In genomic region chr12:86071432-86071831, GRCm38 (mm10) we compare ENCODE assay signal across 22 mouse cellular contexts. TPM values are rescaled to one million over a fixed set of nuclear protein-coding genes. Genes with fewer than 3 reads are reported as not detected.
A peak's percentile ranks its signal among the peaks of the same experiment; 100 is the strongest.
DNase-seq lines count a peak whose midpoint lies in the region; ATAC-seq lines count a peak whose summit lies in the region.
"Had no signal": no experiment of that assay in that cellular context is flagged by ENCODE, and none has a peak within 500 bp of the region (broad histone marks: within the 10 kb centered on the region; RNA-seq: fewer than 3 reads in every experiment).

No protein-coding gene starts in this region.

- H3K36me3 ChIP-seq in forebrain, embryonic 16.5 days (ENCODE audit: control insufficient read depth, insufficient read depth): no peaks in the 10 kb centered on the region
- H3K36me3 ChIP-seq: hindbrain, embryonic 12.5 days; liver, embryonic 12.5 days had no signal

- no peak overlapping the region for H3K4me3 ChIP-seq in forebrain, embryonic 16.5 days (replicated peaks; ENCODE audit: low read length)
- H3K4me3 ChIP-seq: heart, embryonic 10.5 days; hindbrain, embryonic 12.5 days; liver, embryonic 12.5 days; neural tube, embryonic 13.5 days had no signal

- peak; percentile 92 for ATAC-seq in forebrain, embryonic 16.5 days
- ATAC-seq: liver, embryonic 12.5 days had no signal

- 14% methylated on average over 6 of the region's 6 CpGs for WGBS in forebrain, embryonic 16.5 days

- H3K4me1 ChIP-seq in forebrain, embryonic 16.5 days (replicated peaks; ENCODE audit: control insufficient read depth, insufficient read depth, low read length): peaks cover 7% of the 10 kb centered on the region
- H3K4me1 ChIP-seq: liver, embryonic 12.5 days had no signal

- H3K9me3 ChIP-seq in forebrain, embryonic 16.5 days (ENCODE audit: control insufficient read depth, low read length): no peaks in the 10 kb centered on the region
- H3K9me3 ChIP-seq: heart, embryonic 10.5 days; liver, embryonic 12.5 days; neural tube, embryonic 13.5 days had no signal

- H3K4me2 ChIP-seq in forebrain, embryonic 16.5 days (ENCODE audit: low read length): no peak overlapping the region
- H3K4me2 ChIP-seq: hindbrain, embryonic 12.5 days; liver, embryonic 12.5 days; neural tube, embryonic 13.5 days had no signal

- peak overlapping the region; percentile 34 for H3K27ac ChIP-seq in forebrain, embryonic 16.5 days (ENCODE audit: low read length)
- H3K27ac ChIP-seq: heart, embryonic 10.5 days; hindbrain, embryonic 12.5 days; liver, embryonic 12.5 days; neural tube, embryonic 13.5 days had no signal

- no peaks in the 10 kb centered on the region for H3K27me3 ChIP-seq in forebrain, embryonic 16.5 days (replicated peaks; ENCODE audit: control insufficient read depth, insufficient read depth, low read length)
- H3K27me3 ChIP-seq: neural tube, embryonic 13.5 days had no signal

- DNase-seq in layer of hippocampus, adult 18-20 months (ENCODE audit: low spot score in 2 of 2): peak; percentile 51 to 72
- no peak for DNase-seq in layer of hippocampus, postnatal 25 days (ENCODE audit: extremely low spot score in 1 of 2, low spot score in 1 of 2)
- DNase-seq in brain, embryonic 18.5 days (ENCODE audit: low read depth, low spot score): peak; percentile 50
- peak; percentile 53 for DNase-seq in retina, embryonic 14.5 days (ENCODE audit: low spot score)
- no peak for DNase-seq in cerebellum, adult 18-20 months
- DNase-seq in kidney, postnatal 25 days: no peak
- DNase-seq: adrenal gland, adult 2 months; cerebellum, adult 11 months; cerebellum, postnatal 14 days; kidney, adult 9 months; kidney, postnatal 36 days; lung, adult 2 months; lung, postnatal 36 days; right cerebral cortex, postnatal 14 days; thymus, adult 18-20 months had no signal

- H3K9ac ChIP-seq in forebrain, embryonic 16.5 days (replicated peaks; ENCODE audit: low read depth, low read length): no peak overlapping the region
- H3K9ac ChIP-seq: hindbrain, embryonic 12.5 days; liver, embryonic 12.5 days; neural tube, embryonic 13.5 days had no signal

RNA-seq across cellular contexts. Expression of gene Tgfb3, which starts 7.4 kb away (rescaled TPM):
- 10 to 100 TPM; 18.8 to 19.4 TPM for total RNA-seq in layer of hippocampus, adult 18-20 months (2021)
- 10 to 100 TPM; 13.5 to 14.8 TPM for total RNA-seq in layer of hippocampus, postnatal 25 days (2021)
- 7.2 and 9.1 TPM in 2 replicates for polyA plus RNA-seq in forebrain, embryonic 16.5 days (2015; fragmentation: Nextera tagmentation; extraction: Ambion mirVana)
- total RNA-seq: megakaryocyte-erythroid progenitor cell, adult 5-6 weeks had no signal

RNA-seq across cellular contexts. Expression of gene Ift43, which starts 10.9 kb away (rescaled TPM):
- 10 to 100 TPM; 13.9 to 15.0 TPM for total RNA-seq in layer of hippocampus, adult 18-20 months (2021)
- total RNA-seq in layer of hippocampus, postnatal 25 days (2021): 10 to 100 TPM; 12.5 to 14.4 TPM
- polyA plus RNA-seq in forebrain, embryonic 16.5 days (2015; fragmentation: Nextera tagmentation; extraction: Ambion mirVana): 59.9 and 67.0 TPM in 2 replicates
- total RNA-seq: megakaryocyte-erythroid progenitor cell, adult 5-6 weeks; monocyte, adult 5-6 weeks had no signal

Comparison
In these comparisons a context has a peak if more than half of its experiments do, and no peak if none do; other contexts are left out.
1. DNase-seq: peak in layer of hippocampus, adult 18-20 months (2 of 2), brain, embryonic 18.5 days (single experiment) and retina, embryonic 14.5 days (single experiment); none in layer of hippocampus, postnatal 25 days (0 of 2), cerebellum, adult 18-20 months (0 of 2) and kidney, postnatal 25 days (0 of 2).